Mouse (Mus musculus) bone marrow macrophage, adult 2 months (primary cell): Measurements from ENCODE around the gene Hist2h2aa1. TPM values are rescaled to one million over a fixed set of nuclear protein-coding genes. Genes with fewer than 3 reads are reported as not detected.

Source experiments
- H3K27ac ChIP-seq: 2 replicates; pipeline ENCODE4 v1.5.1; 2012; ENCODE audit warnings: low read depth, low read length; ENCODE audit not compliant: insufficient read depth
- H3K4me1 ChIP-seq: 2 replicates; pipeline ENCODE4 v1.6.1; 2012; ENCODE audit warnings: low read length; ENCODE audit not compliant: control insufficient read depth, insufficient read depth
- H3K4me3 ChIP-seq: 2 replicates; pipeline ENCODE4 v1.5.1; 2012; ENCODE audit warnings: mild to moderate bottlenecking, low read length, moderate library complexity; ENCODE audit not compliant: insufficient read depth
- CTCF ChIP-seq: IDR thresholded peaks from 2 replicates; pipeline ENCODE4 v1.5.1; 2012; ENCODE audit warnings: low read depth, mild to moderate bottlenecking, low read length, moderate library complexity
- POLR2A ChIP-seq: IDR thresholded peaks from 2 replicates; pipeline ENCODE4 v1.6.1; 2012; ENCODE audit warnings: mild to moderate bottlenecking, low read depth, low read length, borderline replicate concordance
- polyA plus RNA-seq: library from polyadenylated mRNA; stranded (reverse); fragments of >200 nt; gene quantifications from 2 replicates; pipeline ENCODE4 v1.2.4, GENCODE M21; 2012; ENCODE audit not compliant: missing spikeins, insufficient read depth, insufficient read length

The Hist2h2aa1 gene
- polyA plus RNA-seq, 1 experiment, result not detected

GRCm38 (mm10) chr3:96240799-96241197 lies 4.5 kb upstream of the Hist2h2aa1 start:
- TF ChIP-seq CTCF (no peak), POLR2A (no peak)
- Histone ChIP-seq H3K4me1 (peaks cover 34% of the 10 kb centered on the region), H3K4me3 (no peak overlapping the region), H3K27ac (peak overlapping the region; percentile 56)

DNA sequence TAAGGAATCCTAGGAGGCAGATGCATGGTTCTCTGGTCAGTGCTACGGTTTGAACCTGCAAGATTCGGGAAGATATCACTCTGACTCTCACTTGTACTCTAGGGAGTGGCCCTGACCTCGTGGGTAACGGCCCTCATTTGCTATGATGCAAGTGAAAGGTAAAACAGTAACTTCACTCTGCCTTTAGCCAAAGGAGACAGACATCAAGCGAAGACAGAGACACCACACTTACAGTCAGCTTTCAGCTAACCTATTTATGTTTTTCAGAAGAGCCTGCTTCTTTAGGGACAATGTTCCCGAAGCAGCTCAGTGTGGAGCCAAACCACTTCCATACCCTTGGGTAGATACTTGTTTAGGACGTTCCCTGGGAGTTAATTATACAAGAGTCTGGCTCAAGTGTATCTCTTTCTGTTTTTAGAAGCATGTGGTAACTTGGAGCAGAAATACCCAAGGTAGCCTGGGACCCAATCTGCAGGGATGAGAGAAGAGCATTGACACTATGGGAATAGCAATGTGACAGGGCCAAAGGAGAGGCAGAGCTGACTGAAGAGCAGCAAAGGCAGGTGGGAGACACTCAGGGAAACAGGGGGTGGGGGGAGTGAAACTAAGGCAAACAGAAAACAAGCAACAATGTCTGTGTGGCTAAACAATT lies 1.2 kb upstream of the Hist2h2aa1 start:
- H3K4me1 ChIP-seq, result peaks cover 25% of the 10 kb centered on the region
- TF ChIP-seq POLR2A (no peak), CTCF (no peak)
- H3K4me3 ChIP-seq, result peak overlapping the region; percentile 27
- peak overlapping the region; percentile 97 for H3K27ac ChIP-seq

DNA sequence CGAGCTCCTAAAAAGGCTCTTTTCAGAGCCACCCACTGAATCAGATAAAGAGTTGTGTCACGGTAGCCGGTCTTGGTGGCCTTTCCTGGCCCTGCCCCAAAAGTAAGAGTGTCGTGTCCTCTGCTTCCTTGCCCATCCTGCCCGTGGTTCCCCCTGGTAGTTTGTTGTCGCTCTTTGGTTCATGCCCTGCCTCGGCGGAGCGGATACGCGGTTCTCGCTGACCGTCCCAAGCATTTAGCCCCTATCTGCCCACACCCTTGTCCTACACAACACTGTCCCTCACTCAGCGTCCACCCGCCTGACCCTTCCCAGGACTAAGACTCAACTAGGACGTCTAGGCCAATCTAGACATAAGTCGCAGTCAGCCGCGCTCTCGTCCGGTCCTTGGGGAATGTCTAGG lies 721 bp downstream of the Hist2h2aa1 start:
- Histone ChIP-seq H3K4me3 (peak overlapping the region; percentile 58), H3K4me1 (peaks cover 38% of the 10 kb centered on the region)

GRCm38 (mm10) chr3:96246427-96246856 lies 1.1 kb downstream of the Hist2h2aa1 start, which contains the start of gene Hist2h3c1:
Gene Hist2h3c1 (plus strand): TSS chr3:96246685.
- peak within 1 kb of the TSS; percentile 61 for H3K4me3 ChIP-seq
- H3K4me1 ChIP-seq, result peaks cover 40% of the 10 kb centered on the region
- peak within 1 kb of the TSS; percentile 79 for H3K27ac ChIP-seq

More for the DNA sequence above, 721 bp downstream of the Hist2h2aa1 start:
- H3K27ac ChIP-seq, result peak overlapping the region; percentile 79

DNA sequence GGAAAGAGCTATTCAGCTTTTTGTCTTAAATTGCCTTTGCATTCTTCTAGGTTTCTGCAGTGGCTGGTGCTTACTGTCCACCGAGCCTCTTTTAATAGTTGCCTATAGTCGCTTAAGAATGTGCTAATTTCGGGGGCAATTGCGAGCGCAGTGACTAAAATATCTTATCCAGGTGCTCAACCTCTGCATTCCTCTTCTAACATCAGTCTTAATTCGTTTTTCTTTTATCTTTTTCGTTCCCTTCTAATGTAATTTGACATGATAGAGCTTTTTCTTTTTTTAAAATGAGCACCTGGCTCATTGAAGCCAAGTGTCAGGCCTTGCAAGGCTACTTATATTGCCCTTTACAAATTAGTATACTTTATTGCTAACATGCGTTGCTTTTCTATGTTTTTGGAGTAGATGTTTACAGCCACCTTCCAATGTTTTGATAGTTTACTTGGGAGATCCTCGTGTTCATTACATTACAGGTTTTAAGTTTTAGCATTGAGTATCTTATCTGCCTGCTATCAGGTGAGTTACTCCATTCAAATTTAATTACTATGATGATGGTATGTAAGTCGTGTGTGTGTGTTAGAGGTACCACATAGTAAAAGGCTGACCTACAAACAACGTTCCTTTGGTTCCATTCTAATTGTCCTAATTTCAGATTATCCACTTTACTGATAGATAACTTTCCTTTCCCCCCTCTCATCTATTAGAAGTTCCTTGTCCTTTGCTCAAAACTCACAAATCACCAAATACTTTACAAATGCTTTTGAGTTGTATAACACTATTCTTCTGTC lies 2.3 kb downstream of the Hist2h2aa1 start:
- peak overlapping the region; percentile 74 for H3K27ac ChIP-seq
- TF ChIP-seq POLR2A (no peak), CTCF (no peak)
- peak overlapping the region; percentile 61 for H3K4me3 ChIP-seq
- peaks cover 39% of the 10 kb centered on the region for H3K4me1 ChIP-seq

- 0 out of 2 replicates have a peak overlapping the region, but pooled peaks have one; percentile 16 for H3K27ac ChIP-seq
- peaks cover 33% of the 10 kb centered on the region for H3K4me1 ChIP-seq
- TF ChIP-seq CTCF, result no peak
- no peak for TF ChIP-seq POLR2A
- H3K4me3 ChIP-seq, result peak overlapping the region; percentile 1; the same call in 1 of the 2 replicates
Observed at GRCm38 (mm10) chr3:96248141-96249033, 3.1 kb downstream of the Hist2h2aa1 start.

- H3K4me1 ChIP-seq, result peaks cover 27% of the 10 kb centered on the region
- TF ChIP-seq CTCF (no peak), POLR2A (no peak)
- H3K4me3 ChIP-seq, result 0 out of 2 replicates have a peak overlapping the region, but pooled peaks have one; percentile 1
- H3K27ac ChIP-seq, result no peak overlapping the region
Observed at GRCm38 (mm10) chr3:96249034-96249345, 3.7 kb downstream of the Hist2h2aa1 start.

- Histone ChIP-seq H3K4me3 (peak overlapping the region; percentile 25), H3K27ac (peak overlapping the region; percentile 96), H3K4me1 (peaks cover 34% of the 10 kb centered on the region)
- TF ChIP-seq CTCF (no peak), POLR2A (no peak)
Observed at GRCm38 (mm10) chr3:96250890-96251289, 5.6 kb downstream of the Hist2h2aa1 start.

- H3K4me3 ChIP-seq, result no peak overlapping the region
- peak overlapping the region; percentile 95 for H3K27ac ChIP-seq
- TF ChIP-seq POLR2A (no peak), CTCF (no peak)
- peaks cover 37% of the 10 kb centered on the region for H3K4me1 ChIP-seq
Observed at GRCm38 (mm10) chr3:96251787-96252186, 6.5 kb downstream of the Hist2h2aa1 start.
